Mouse (Mus musculus) brain, embryonic 14.5 days (tissue): Measurements from ENCODE around the gene Cdc14b.

ENCODE experiments used
- CTCF ChIP-seq: fragments of 200-500 bp; IDR thresholded peaks from 2 replicates; pipeline ENCODE4 v1.5.1; 2012; ENCODE audit warnings: inconsistent platforms, mild to moderate bottlenecking, moderate library complexity, borderline replicate concordance; ENCODE audit not compliant: insufficient read depth, insufficient read length; ENCODE audit errors: extremely low read depth
- POLR2A ChIP-seq: fragments of 200-500 bp; IDR thresholded peaks from 2 replicates; pipeline ENCODE4 v1.6.1; 2012; ENCODE audit warnings: mild to moderate bottlenecking, inconsistent platforms, borderline replicate concordance; ENCODE audit not compliant: poor library complexity, insufficient read depth, insufficient read length, severe bottlenecking; ENCODE audit errors: extremely low read depth

DNA sequence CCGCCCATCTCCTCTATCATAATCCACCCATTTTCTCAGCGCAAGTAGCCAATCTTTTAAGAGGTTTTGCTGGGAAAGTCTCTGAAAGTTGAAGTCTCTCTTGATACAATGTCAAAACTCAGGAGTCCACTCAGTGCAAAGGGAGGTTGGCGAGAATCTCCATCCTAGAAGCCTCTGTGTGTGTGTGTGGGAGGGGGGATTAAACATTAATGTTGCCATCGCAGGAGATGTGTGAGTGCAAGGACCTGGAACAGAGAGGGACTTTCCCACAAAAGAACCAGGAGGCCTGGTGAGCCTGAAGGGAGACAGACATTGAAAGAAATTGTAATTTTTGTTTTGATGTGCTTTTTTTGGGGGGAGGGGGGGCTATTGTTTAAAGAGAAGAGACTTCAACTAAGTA, 76.8 kb downstream of the Cdc14b start:
- no peak for TF ChIP-seq CTCF
- TF ChIP-seq POLR2A = no peak
